Mouse (Mus musculus) brain, adult 10 weeks (tissue): ENCODE results near the gene Myo19. TPM values are rescaled to one million over a fixed set of nuclear protein-coding genes. Genes with fewer than 3 reads are reported as not detected.

ENCODE experiments used
- polyA plus RNA-seq: library from polyadenylated mRNA; stranded (reverse); fragments of 350-450 nt; fragmentation: Illumina TruSeq; extraction: RNeasy Lipid Tissue Mini Kit (QIAGEN cat#74804); gene quantifications from one replicate; pipeline ENCODE4 v1.2.3, GENCODE M21; 2015; ENCODE audit warnings: low read depth, low replicate concordance

The Myo19 gene
- polyA plus RNA-seq: 6.1 TPM

DNA sequence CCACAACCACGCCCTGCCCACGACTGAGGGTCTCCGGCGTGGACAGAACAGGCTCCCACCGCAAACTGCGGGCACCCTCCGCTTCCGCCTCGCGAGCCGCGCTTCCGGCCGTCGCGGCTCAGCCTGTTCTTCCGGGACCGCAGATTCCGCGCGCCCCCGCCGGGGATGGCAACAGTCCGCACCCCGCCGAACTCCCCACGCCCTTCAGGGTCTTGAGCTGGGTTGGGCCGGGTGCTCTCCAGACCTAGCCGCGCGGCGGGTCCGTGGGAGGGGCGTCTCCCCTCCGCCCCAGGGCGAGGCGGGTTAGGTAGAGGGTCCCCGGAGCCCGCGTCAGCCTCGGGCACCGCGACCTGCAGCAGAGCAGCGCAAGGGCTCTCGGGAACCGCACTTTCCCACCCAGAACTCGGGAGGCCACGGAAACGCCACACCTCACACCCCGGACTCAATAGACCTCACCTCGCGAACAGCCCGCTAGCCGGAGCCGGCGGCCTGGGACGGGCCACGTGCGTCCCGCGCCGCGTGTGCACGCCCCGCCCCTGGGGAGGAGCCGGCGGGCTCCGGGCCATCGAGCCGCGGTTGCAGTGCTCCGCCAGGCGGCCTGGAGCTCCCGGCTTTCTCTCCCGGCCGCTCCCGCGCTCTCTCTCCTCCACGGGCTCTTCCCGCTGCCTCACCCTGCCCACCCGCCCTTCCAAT is at the start of gene Myo19, which contains the start of gene Pigw:
Gene Myo19, plus strand, starts transcription at position 377 of the 693 bp plus-strand sequence.
Gene Pigw, minus strand, starts transcription at position 514 of the 693 bp plus-strand sequence.

DNA sequence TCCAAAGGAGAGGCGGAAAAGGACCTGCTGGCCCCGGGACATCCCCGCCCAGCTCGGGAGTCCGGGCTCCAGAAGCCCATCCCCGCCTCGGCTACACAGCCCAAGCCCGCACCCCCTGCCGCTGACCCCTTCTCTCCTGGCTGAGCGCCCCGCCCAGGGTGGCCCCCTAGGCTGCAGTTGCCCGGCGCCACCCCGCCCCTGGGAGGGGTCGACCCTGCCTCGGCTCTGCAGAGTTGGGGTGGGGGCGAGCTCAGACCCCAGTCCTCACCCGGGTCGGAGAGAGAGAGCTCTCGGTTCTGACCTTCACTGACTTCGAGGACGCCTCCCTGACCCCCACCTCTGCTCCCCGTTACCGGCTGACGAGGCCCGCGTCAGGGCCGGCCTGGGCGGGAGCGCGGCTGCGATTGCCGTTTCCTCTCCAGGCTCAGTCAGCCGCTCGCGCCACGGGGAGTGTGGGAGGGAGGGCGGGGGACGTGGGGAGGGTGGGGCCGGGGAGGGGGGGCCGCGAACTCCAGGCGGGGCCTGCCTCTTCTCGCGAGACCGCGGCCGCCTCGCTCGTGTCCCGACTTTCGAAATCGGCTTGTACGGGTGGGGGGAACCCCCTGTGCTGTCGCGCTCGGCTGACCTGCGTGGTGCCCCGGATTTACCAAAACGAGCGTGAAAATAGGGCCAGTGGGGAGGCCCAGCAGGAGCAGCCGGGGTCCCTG is 9.5 kb upstream of the Myo19 start, which contains the start of gene Ggnbp2:
Gene Ggnbp2, minus strand, starts transcription at position 481 of the 707 bp plus-strand sequence.

DNA sequence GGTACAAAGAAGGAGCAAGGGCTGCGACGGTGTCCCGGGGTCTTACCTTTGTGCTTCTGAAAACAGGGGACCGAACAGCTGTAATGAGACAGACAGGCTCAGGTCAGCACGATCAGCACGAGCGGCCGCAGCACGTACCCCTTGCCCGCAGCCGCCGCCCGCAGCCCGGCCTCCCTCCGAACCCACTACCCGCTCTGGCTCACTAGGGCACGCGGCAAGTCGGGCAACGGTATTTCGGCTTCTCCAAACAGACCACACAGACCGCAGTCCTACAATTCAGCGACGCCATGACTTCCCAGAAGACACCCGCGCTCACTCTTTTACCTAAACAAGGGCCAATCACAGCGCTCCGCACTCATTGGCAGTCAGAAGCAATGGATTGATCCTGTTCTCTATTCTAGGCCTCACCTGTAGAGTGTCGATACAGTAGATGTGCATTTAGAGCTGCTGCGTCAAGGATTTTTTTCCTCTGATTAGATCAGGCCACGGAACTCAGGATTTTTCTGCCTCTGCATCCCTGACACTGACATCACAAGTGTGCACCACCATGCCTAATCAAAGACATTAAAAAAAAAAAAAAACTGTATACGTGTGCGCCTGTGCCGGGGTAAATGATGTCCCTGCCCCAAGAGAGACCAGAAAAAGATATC is 36.2 kb downstream of the Myo19 start, which contains the start of gene Znhit3:
Gene Znhit3, minus strand, starts transcription at position 314 of the 650 bp plus-strand sequence.

DNA sequence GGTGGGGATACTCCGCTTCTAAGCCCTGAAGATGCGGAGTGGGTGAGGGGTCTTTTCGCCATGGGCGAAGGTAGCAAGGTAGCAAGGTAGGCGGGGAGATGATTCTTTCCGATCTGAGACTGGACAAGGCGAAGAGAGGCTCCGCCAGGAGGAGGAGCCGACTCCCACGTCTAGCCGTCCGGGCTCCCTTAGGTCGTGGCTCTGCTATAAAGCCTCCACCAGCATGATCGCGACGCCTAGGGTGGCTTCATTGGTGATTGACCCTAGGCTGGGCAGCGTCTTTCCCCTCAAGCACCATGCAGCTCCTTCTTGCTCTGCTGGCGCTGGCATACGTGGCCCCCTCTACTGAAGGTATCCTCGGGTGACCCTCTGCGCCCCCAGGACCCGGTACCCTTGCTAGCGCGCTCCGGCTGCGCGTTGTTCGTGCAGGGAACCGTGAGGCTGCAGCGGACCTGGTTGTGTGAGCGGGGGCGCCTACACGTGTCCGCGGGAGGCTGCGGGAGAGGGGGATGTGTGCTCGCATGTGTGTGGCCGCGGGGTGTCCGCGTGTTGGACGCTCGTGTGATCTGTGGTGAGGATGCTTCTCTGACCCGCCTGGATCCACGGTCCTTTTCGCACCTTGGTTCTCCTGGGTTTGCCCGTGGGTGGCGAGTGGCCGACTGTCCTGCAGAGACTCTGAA is 77.8 kb downstream of the Myo19 start, which contains the start of gene Car4:
Gene Car4, plus strand, starts transcription at position 196 of the 680 bp plus-strand sequence.

Other genes with a start within 250 kb of the Myo19 start
- 29.4 TPM for gene Mrm1, start 60.6 kb upstream of the Myo19 start, polyA plus RNA-seq
- 10.5 TPM for gene Dhrs11, start 51.2 kb upstream of the Myo19 start, polyA plus RNA-seq
- gene Ggnbp2, start 9.3 kb upstream of the Myo19 start, polyA plus RNA-seq: 86.4 TPM
- 5.2 TPM for gene Pigw, start 137 bp downstream of the Myo19 start, polyA plus RNA-seq
- 71.5 TPM for gene Znhit3, start 36.2 kb downstream of the Myo19 start, polyA plus RNA-seq
- gene Car4, start 77.6 kb downstream of the Myo19 start, polyA plus RNA-seq: 85.0 TPM